Mouse (Mus musculus): ENCODE measurements around the gene Olfr397.

The Olfr397 gene

GRCm38 (mm10) chr11:73960517-73960916 is at the start of gene Olfr397:
TSS of gene Olfr397 (plus strand) at chr11:73960817.
- no peak for DNase-seq

GRCm38 (mm10) chr11:73936377-73936776 is 24.2 kb upstream of the Olfr397 start, which contains the start of gene Olfr23:
TSS of gene Olfr23 (plus strand) at chr11:73936677.
- no peak for DNase-seq

GRCm38 (mm10) chr11:73990307-73990706 is 29.7 kb downstream of the Olfr397 start, which contains the start of gene Olfr398:
TSS of gene Olfr398 (minus strand) at chr11:73990407.
- DNase-seq: no peak

- DNase-seq: no peak
Observed at GRCm38 (mm10) chr11:73993115-73993514, 32.5 kb downstream of the Olfr397 start.

Data from embryo, embryonic 11 days (tissue).